Mouse (Mus musculus): ENCODE measurements at regions not wholly inside any gene's neighbourhood (a gene's known extent, or its start where the extent isn't known, plus 50 kb on each side); places are given as distances from the start of the nearest gene placed in this dataset.

DNA sequence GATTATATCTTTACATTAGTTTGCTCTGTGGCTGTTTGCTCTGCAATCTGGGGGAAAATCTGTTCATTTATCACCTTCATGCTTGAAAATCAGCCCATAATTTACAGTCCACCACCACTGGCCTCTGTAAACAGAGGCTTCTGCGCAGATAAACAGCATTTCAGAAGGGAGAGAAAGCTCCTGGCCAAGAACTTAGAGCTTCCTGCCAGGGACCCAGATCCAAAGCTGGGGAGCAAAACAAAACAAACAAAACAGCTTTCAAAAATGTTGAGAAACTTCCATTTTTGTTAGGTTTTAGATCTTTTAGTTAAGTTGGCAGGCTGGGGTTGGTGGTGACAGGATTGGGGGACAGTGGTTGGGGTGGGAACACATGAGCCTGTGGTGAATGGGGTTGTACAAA lies 666.7 kb upstream of the Kdm8 start:
- H3K4me2 ChIP-seq (ENCODE audit: low read depth, low read length) = no peak overlapping the region
- no peak overlapping the region for H3K9ac ChIP-seq (ENCODE audit: low read depth, low read length)
- no peak overlapping the region for H3K27ac ChIP-seq (ENCODE audit: low read length)
- no peaks in the 10 kb centered on the region for H3K9me3 ChIP-seq (replicated peaks; ENCODE audit: control insufficient read depth, low read length)
- no peaks in the 10 kb centered on the region for H3K36me3 ChIP-seq (ENCODE audit: control insufficient read depth, insufficient read depth)
- 59% methylated on average over 1 of the region's 1 CpGs for WGBS (ENCODE audit: insufficient replicate concordance)
- H3K4me1 ChIP-seq (ENCODE audit: control insufficient read depth, low read depth, low read length) = no peaks in the 10 kb centered on the region
- H3K4me3 ChIP-seq (ENCODE audit: low read depth, low read length) = no peak overlapping the region
- H3K27me3 ChIP-seq (ENCODE audit: control insufficient read depth, insufficient read depth, low read depth, low read length) = no peaks in the 10 kb centered on the region
- no peak for ATAC-seq (ENCODE audit: low read depth)

DNA sequence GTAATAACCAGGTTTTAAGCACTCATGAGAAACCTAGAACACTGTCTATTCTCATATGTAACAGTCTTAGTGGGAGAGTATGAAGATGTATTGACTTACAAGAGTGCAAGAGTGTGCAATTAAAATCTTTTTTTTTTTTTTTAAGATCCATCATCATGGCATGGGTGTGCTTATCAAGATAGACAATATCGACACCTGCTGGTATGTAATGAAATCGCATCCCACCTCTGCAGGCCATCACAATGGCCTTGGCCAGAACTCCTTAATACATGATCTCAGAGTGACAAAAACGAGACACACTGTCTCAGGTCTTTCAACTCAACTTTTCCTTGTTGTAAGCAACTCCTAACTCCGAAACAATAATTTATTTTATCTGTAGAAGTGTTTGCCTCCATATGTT lies 661.7 kb upstream of the Kdm8 start:
- Histone ChIP-seq H3K9ac (ENCODE audit: low read depth, low read length) (no peak overlapping the region), H3K9me3 (replicated peaks; ENCODE audit: control insufficient read depth, low read length) (no peaks in the 10 kb centered on the region), H3K4me3 (ENCODE audit: low read depth, low read length) (no peak overlapping the region), H3K4me1 (ENCODE audit: control insufficient read depth, low read depth, low read length) (no peaks in the 10 kb centered on the region), H3K4me2 (ENCODE audit: low read depth, low read length) (no peak overlapping the region), H3K27ac (ENCODE audit: low read length) (no peak overlapping the region), H3K27me3 (ENCODE audit: control insufficient read depth, insufficient read depth, low read depth, low read length) (no peaks in the 10 kb centered on the region), H3K36me3 (ENCODE audit: control insufficient read depth, insufficient read depth) (no peaks in the 10 kb centered on the region)
- WGBS (ENCODE audit: insufficient replicate concordance) = 36% methylated on average over 4 of the region's 4 CpGs
- ATAC-seq (ENCODE audit: low read depth) = no peak

DNA sequence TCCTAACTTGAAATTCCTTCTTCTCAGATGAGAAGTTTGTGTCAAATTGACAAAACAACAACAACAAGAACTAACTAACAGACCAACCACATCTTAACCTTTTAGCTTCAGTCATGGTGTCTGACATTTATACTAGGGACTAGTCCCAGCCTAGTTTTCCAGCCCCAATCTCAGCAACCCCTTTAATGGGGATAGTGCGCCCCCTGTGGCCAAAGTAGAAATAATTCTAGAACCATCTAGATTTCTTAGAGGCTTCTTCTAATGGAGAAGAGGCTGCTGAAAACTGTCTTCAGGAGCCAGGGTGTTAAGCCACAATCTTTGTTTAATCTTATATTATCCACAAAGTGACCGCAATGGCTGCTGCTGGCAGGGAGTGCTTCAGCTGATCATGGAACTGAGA lies 659.5 kb upstream of the Kdm8 start:
- WGBS (ENCODE audit: insufficient replicate concordance) = 60% methylated on average over 2 of the region's 2 CpGs
- Histone ChIP-seq H3K4me3 (ENCODE audit: low read depth, low read length) (no peak overlapping the region), H3K4me2 (ENCODE audit: low read depth, low read length) (no peak overlapping the region), H3K4me1 (ENCODE audit: control insufficient read depth, low read depth, low read length) (no peaks in the 10 kb centered on the region), H3K9me3 (replicated peaks; ENCODE audit: control insufficient read depth, low read length) (no peaks in the 10 kb centered on the region), H3K36me3 (ENCODE audit: control insufficient read depth, insufficient read depth) (no peaks in the 10 kb centered on the region), H3K27ac (ENCODE audit: low read length) (no peak overlapping the region), H3K9ac (ENCODE audit: low read depth, low read length) (no peak overlapping the region), H3K27me3 (ENCODE audit: control insufficient read depth, insufficient read depth, low read depth, low read length) (no peaks in the 10 kb centered on the region)
- no peak for ATAC-seq (ENCODE audit: low read depth)

DNA sequence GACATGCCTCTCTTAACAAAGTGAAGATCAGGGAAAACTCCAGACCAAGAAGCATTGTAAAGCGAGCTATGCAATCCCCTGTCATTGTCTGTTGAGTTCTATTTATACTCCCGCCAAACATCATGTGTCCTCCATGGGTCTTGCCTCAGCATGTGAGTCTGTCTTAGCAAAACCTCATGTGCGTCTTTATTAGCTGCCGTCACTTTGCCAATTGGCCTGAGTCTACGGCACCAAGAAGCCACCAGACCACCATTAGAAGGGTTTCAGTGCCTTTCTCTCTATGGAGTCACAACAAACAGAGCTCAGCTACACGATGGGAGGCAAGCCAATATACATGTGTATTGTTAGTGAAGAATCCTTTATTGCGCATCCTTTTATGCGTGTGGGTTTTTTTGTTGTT lies 658.6 kb upstream of the Kdm8 start:
- Histone ChIP-seq H3K9me3 (replicated peaks; ENCODE audit: control insufficient read depth, low read length) (no peaks in the 10 kb centered on the region), H3K27ac (ENCODE audit: low read length) (no peak overlapping the region), H3K27me3 (ENCODE audit: control insufficient read depth, insufficient read depth, low read depth, low read length) (no peaks in the 10 kb centered on the region), H3K4me2 (ENCODE audit: low read depth, low read length) (no peak overlapping the region), H3K4me3 (ENCODE audit: low read depth, low read length) (no peak overlapping the region), H3K36me3 (ENCODE audit: control insufficient read depth, insufficient read depth) (no peaks in the 10 kb centered on the region), H3K4me1 (ENCODE audit: control insufficient read depth, low read depth, low read length) (no peaks in the 10 kb centered on the region), H3K9ac (ENCODE audit: low read depth, low read length) (no peak overlapping the region)
- WGBS (ENCODE audit: insufficient replicate concordance) = 73% methylated on average over 8 of the region's 8 CpGs
- ATAC-seq (ENCODE audit: low read depth) = no peak

DNA sequence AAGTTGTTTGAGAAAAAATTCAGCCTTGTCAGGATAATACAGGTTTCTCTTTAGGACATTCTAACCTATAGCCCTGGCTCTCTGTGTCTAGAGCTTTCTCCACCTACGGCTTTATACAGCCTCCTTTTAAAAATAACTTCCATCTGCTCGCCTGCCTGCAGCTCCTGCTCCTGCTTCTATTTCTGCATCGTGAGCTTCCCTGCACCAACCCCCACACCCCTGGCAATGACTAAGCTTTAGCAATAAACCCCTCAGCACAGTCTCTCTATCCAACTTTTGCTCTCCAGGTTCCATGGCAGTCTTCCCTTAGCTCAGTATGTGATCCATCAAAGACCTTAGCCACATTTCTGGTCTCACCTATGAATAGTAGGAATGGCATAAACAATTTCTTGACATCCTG lies 655.7 kb upstream of the Kdm8 start:
- Histone ChIP-seq H3K4me1 (ENCODE audit: control insufficient read depth, low read depth, low read length) (no peaks in the 10 kb centered on the region), H3K9me3 (replicated peaks; ENCODE audit: control insufficient read depth, low read length) (no peaks in the 10 kb centered on the region), H3K27ac (ENCODE audit: low read length) (no peak overlapping the region), H3K4me2 (ENCODE audit: low read depth, low read length) (no peak overlapping the region), H3K4me3 (ENCODE audit: low read depth, low read length) (no peak overlapping the region), H3K27me3 (ENCODE audit: control insufficient read depth, insufficient read depth, low read depth, low read length) (no peaks in the 10 kb centered on the region), H3K36me3 (ENCODE audit: control insufficient read depth, insufficient read depth) (no peaks in the 10 kb centered on the region), H3K9ac (ENCODE audit: low read depth, low read length) (no peak overlapping the region)
- ATAC-seq (ENCODE audit: low read depth) = no peak
- WGBS (ENCODE audit: insufficient replicate concordance) = 38% methylated on average over 3 of the region's 3 CpGs

DNA sequence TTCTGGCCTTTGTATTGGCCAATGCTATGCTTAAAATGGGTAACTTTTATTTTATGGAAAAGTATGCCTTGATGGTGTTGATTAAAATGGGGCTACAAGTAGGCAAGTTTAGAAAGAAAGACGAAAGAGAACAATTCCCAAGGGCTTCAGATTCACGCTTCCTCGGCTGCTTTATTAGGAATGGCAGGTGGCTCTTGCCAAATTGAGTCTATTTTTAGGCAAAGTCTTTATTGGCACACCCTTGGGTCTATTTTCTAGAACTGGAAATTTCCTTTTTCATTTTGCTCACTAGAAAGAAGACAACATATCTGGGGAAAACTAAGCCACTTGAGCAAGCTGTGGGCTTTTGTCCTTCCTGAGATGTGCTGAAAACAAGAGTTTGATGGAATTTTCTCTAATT lies 641.4 kb upstream of the Kdm8 start:
- no peaks in the 10 kb centered on the region for H3K4me1 ChIP-seq (ENCODE audit: control insufficient read depth, low read depth, low read length)
- H3K4me2 ChIP-seq (ENCODE audit: low read depth, low read length) = no peak overlapping the region
- no peak overlapping the region for H3K4me3 ChIP-seq (ENCODE audit: low read depth, low read length)
- H3K9me3 ChIP-seq (replicated peaks; ENCODE audit: control insufficient read depth, low read length) = no peaks in the 10 kb centered on the region
- H3K27me3 ChIP-seq (ENCODE audit: control insufficient read depth, insufficient read depth, low read depth, low read length) = no peaks in the 10 kb centered on the region
- ATAC-seq (ENCODE audit: low read depth) = no peak
- no peak overlapping the region for H3K27ac ChIP-seq (ENCODE audit: low read length)
- no peaks in the 10 kb centered on the region for H3K36me3 ChIP-seq (ENCODE audit: control insufficient read depth, insufficient read depth)
- H3K9ac ChIP-seq (ENCODE audit: low read depth, low read length) = no peak overlapping the region
- WGBS (ENCODE audit: insufficient replicate concordance) = 53% methylated on average over 3 of the region's 3 CpGs

DNA sequence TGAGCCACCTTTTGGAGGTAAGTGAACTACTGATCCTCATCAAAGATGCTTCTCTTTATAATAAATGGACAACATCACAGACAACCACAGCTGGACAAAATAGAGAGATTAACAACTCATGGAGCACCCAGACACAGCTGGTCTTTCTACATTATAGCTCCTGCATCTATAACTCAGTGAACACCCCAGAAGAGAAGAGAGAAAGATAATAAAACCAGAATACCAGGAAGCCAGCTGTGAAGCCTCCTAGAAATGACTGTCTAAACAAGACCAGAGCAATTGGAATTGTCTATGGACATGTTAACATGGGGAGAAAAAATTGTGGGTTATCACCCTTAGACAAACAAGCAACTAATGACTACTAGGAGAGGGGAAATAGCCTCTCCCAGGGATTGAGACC lies 609.8 kb upstream of the Kdm8 start:
- Histone ChIP-seq H3K9me3 (replicated peaks; ENCODE audit: control insufficient read depth, low read length) (no peaks in the 10 kb centered on the region; the same call in 1 of the 2 replicates), H3K4me2 (ENCODE audit: low read depth, low read length) (no peak overlapping the region), H3K9ac (ENCODE audit: low read depth, low read length) (no peak overlapping the region), H3K36me3 (ENCODE audit: control insufficient read depth, insufficient read depth) (no peaks in the 10 kb centered on the region), H3K27me3 (ENCODE audit: control insufficient read depth, insufficient read depth, low read depth, low read length) (no peaks in the 10 kb centered on the region), H3K27ac (ENCODE audit: low read length) (no peak overlapping the region), H3K4me1 (ENCODE audit: control insufficient read depth, low read depth, low read length) (no peaks in the 10 kb centered on the region), H3K4me3 (ENCODE audit: low read depth, low read length) (no peak overlapping the region)
- ATAC-seq (ENCODE audit: low read depth) = no peak

DNA sequence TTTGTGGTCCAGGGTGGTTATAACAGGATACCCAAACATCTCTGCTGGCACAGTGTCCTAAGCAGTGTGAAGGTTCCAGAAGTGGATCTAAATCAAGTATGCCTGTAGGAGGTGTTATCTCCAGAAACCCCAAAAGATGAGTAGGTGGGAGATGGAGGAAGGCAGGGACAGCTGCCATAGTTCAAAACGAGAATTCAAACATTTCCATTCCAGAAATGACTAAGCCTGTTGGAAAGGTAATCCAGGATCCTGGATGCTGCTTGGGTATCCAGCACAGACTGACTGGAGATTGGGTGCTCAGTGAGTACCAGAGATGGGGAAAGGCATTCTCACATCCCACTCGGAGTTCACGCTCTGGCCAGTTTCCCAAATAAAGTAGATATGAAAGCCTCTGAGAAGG lies 607.9 kb upstream of the Kdm8 start:
- no peaks in the 10 kb centered on the region for H3K27me3 ChIP-seq (ENCODE audit: control insufficient read depth, insufficient read depth, low read depth, low read length)
- H3K4me1 ChIP-seq (ENCODE audit: control insufficient read depth, low read depth, low read length) = no peaks in the 10 kb centered on the region
- no peak overlapping the region for H3K4me3 ChIP-seq (ENCODE audit: low read depth, low read length)
- no peak overlapping the region for H3K9ac ChIP-seq (ENCODE audit: low read depth, low read length)
- no peak overlapping the region for H3K27ac ChIP-seq (ENCODE audit: low read length)
- H3K9me3 ChIP-seq (replicated peaks; ENCODE audit: control insufficient read depth, low read length) = no peaks in the 10 kb centered on the region; the same call in 1 of the 2 replicates
- no peak overlapping the region for H3K4me2 ChIP-seq (ENCODE audit: low read depth, low read length)
- 56% methylated on average over 3 of the region's 3 CpGs for WGBS (ENCODE audit: insufficient replicate concordance)
- no peak for ATAC-seq (ENCODE audit: low read depth)
- no peaks in the 10 kb centered on the region for H3K36me3 ChIP-seq (ENCODE audit: control insufficient read depth, insufficient read depth)

DNA sequence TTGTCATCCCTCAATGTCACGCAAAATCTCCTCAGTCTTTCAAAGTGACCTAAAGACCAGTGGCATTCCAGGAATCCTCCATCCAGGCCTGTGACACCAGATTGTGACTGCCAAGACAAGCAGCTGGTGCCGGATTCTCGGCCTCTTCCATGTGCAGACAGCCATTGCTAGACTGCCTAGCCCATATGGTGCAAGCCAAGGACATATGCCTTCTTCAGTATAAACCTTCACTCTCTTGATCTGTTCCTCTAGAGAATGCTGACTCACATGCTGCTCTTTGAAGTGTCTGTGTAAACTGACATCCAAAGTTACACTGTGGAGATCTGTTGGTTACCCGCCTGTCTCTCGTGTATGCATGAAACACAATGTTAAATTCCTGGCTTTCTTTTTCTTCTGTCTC lies 589.4 kb upstream of the Kdm8 start:
- no peak for ATAC-seq (ENCODE audit: low read depth)
- H3K4me2 ChIP-seq (ENCODE audit: low read depth, low read length) = no peak overlapping the region
- no peak overlapping the region for H3K27ac ChIP-seq (ENCODE audit: low read length)
- H3K36me3 ChIP-seq (ENCODE audit: control insufficient read depth, insufficient read depth) = no peaks in the 10 kb centered on the region
- H3K9ac ChIP-seq (ENCODE audit: low read depth, low read length) = no peak overlapping the region
- H3K4me1 ChIP-seq (ENCODE audit: control insufficient read depth, low read depth, low read length) = no peaks in the 10 kb centered on the region
- no peaks in the 10 kb centered on the region for H3K9me3 ChIP-seq (replicated peaks; ENCODE audit: control insufficient read depth, low read length)
- H3K4me3 ChIP-seq (ENCODE audit: low read depth, low read length) = no peak overlapping the region
- 65% methylated on average over 5 of the region's 5 CpGs for WGBS (ENCODE audit: insufficient replicate concordance)
- no peaks in the 10 kb centered on the region for H3K27me3 ChIP-seq (ENCODE audit: control insufficient read depth, insufficient read depth, low read depth, low read length)

DNA sequence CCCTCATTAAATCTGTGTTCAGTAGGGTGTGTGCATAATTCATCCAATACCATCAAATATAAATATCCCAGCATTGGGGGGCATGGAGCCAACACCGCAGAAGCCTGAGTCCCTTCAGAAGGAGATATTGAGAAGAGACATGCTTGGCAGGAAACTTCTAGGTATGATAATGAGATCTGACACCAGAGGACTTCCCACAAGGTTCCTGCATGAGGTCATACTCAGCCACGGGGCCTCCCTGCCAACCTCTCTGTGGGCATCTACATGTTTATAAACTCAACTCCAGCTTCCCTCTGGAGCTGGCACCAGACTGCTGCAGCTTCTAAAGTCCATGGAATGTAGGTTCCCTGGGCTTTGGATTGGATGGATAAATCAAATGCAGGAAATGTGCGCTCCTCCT lies 587.4 kb upstream of the Kdm8 start:
- Histone ChIP-seq H3K36me3 (ENCODE audit: control insufficient read depth, insufficient read depth) (no peaks in the 10 kb centered on the region), H3K4me2 (ENCODE audit: low read depth, low read length) (no peak overlapping the region), H3K9ac (ENCODE audit: low read depth, low read length) (no peak overlapping the region), H3K4me1 (ENCODE audit: control insufficient read depth, low read depth, low read length) (no peaks in the 10 kb centered on the region), H3K9me3 (replicated peaks; ENCODE audit: control insufficient read depth, low read length) (no peaks in the 10 kb centered on the region), H3K4me3 (ENCODE audit: low read depth, low read length) (no peak overlapping the region), H3K27me3 (ENCODE audit: control insufficient read depth, insufficient read depth, low read depth, low read length) (no peaks in the 10 kb centered on the region), H3K27ac (ENCODE audit: low read length) (no peak overlapping the region)
- WGBS (ENCODE audit: insufficient replicate concordance) = 56% methylated on average over 3 of the region's 3 CpGs
- no peak for ATAC-seq (ENCODE audit: low read depth)

All from liver, embryonic 16.5 days (tissue).